Mouse (Mus musculus) lung, adult 2 months (tissue): ENCODE measurements around the gene Fez1.

Source experiments
- CTCF ChIP-seq: fragments of 200-500 bp; IDR thresholded peaks from 2 replicates; pipeline ENCODE4 v1.5.1; 2011; ENCODE audit warnings: mild to moderate bottlenecking, low read length, control low read depth; ENCODE audit not compliant: insufficient read depth
- POLR2A ChIP-seq: fragments of 200-500 bp; IDR thresholded peaks from 2 replicates; pipeline ENCODE4 v1.6.1; 2011; ENCODE audit warnings: low read depth, mild to moderate bottlenecking, control low read depth, low read length, borderline replicate concordance; ENCODE audit errors: extremely low read depth

GRCm38 (mm10) chr9:36862576-36862975 is 40.9 kb downstream of the Fez1 start:
- TF ChIP-seq CTCF (no peak), POLR2A (no peak)
